25 mouse cellular contexts compared by ENCODE assay signal in the genomic region with DNA sequence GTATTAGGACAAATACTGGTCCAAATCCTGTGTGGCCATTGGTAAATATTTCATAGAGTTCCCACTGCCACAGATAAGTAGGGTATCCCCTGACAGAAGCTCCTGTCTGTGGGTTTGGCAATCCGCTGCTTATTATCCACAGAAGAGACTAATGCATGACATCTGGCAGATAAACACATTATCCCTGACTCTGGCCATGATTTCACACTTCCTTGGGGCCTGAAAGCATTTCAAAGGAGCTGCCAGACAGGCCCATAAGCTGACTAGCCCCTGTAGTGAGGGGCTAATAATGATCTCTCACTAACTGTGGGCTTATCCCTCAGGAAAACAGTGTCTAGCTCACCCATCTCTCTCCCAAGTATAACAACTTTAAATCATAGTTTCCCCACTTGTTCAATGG. TPM values are rescaled to one million over a fixed set of nuclear protein-coding genes. Genes with fewer than 3 reads are reported as not detected.
A peak's percentile ranks its signal among the peaks of the same experiment; 100 is the strongest.
DNase-seq lines count a peak whose midpoint lies in the region; ATAC-seq and TF ChIP-seq lines count a peak whose summit lies in the region.
"Had no signal": no experiment of that assay in that cellular context is flagged by ENCODE, and none has a peak within 500 bp of the region (broad histone marks: within the 10 kb centered on the region; RNA-seq: fewer than 3 reads in every experiment).

No protein-coding gene starts in this region.

- intact Hi-C loops in gastrocnemius, adult 2 months (cut with DNase I): no loop called here

- H3K9me3 ChIP-seq in embryonic facial prominence, embryonic 14.5 days (ENCODE audit: control insufficient read depth, low read length): no peaks in the 10 kb centered on the region
- H3K9me3 ChIP-seq in embryonic facial prominence, embryonic 10.5 days: no peaks in the 10 kb centered on the region
- H3K9me3 ChIP-seq in limb, embryonic 15.5 days: no peaks in the 10 kb centered on the region
- H3K9me3 ChIP-seq in limb, embryonic 10.5 days (replicated peaks): no peaks in the 10 kb centered on the region
- no peaks in the 10 kb centered on the region for H3K9me3 ChIP-seq in embryonic facial prominence, embryonic 15.5 days (replicated peaks)
- H3K9me3 ChIP-seq in midbrain, postnatal 0 days (ENCODE audit: low read length): no peaks in the 10 kb centered on the region
- H3K9me3 ChIP-seq: heart, embryonic 13.5 days; neural tube, embryonic 15.5 days; stomach, embryonic 15.5 days had no signal

- peak; percentile 24 for DNase-seq in embryonic facial prominence, embryonic 14.5 days (ENCODE audit: low spot score)
- no peak for DNase-seq in embryonic facial prominence, embryonic 10.5 days (ENCODE audit: low spot score)
- no peak for DNase-seq in limb, embryonic 10.5 days (ENCODE audit: low spot score)
- DNase-seq in midbrain, postnatal 0 days (ENCODE audit: low spot score): peak; percentile 64
- no peak for DNase-seq in gastrocnemius, adult 2 months
- DNase-seq: cerebellum, adult 11 months; gastrocnemius, postnatal 14 days; kidney, adult 8-10 months; layer of hippocampus, postnatal 36 days; liver had no signal

- H3K36me3 ChIP-seq in embryonic facial prominence, embryonic 14.5 days (ENCODE audit: control insufficient read depth, insufficient read depth, low read length): no peaks in the 10 kb centered on the region
- no peaks in the 10 kb centered on the region for H3K36me3 ChIP-seq in embryonic facial prominence, embryonic 10.5 days (replicated peaks)
- no peaks in the 10 kb centered on the region for H3K36me3 ChIP-seq in limb, embryonic 15.5 days
- no peaks in the 10 kb centered on the region for H3K36me3 ChIP-seq in limb, embryonic 10.5 days
- no peaks in the 10 kb centered on the region for H3K36me3 ChIP-seq in embryonic facial prominence, embryonic 15.5 days
- no peaks in the 10 kb centered on the region for H3K36me3 ChIP-seq in midbrain, postnatal 0 days (ENCODE audit: insufficient read depth, low read length)
- H3K36me3 ChIP-seq: heart, embryonic 13.5 days; neural tube, embryonic 15.5 days; stomach, embryonic 15.5 days had no signal

- H3K4me3 ChIP-seq in embryonic facial prominence, embryonic 14.5 days (ENCODE audit: low read depth, low read length): no peak overlapping the region
- H3K4me3 ChIP-seq in embryonic facial prominence, embryonic 10.5 days: no peak overlapping the region
- no peak overlapping the region for H3K4me3 ChIP-seq in limb, embryonic 15.5 days
- no peak overlapping the region for H3K4me3 ChIP-seq in limb, embryonic 10.5 days
- H3K4me3 ChIP-seq in embryonic facial prominence, embryonic 15.5 days (replicated peaks): peak overlapping the region; percentile 7; the same call in 1 of the 2 replicates
- H3K4me3 ChIP-seq in midbrain, postnatal 0 days (ENCODE audit: low read depth, low read length): no peak overlapping the region
- no peak overlapping the region for H3K4me3 ChIP-seq in gastrocnemius, adult 2 months
- H3K4me3 ChIP-seq: erythroblast, embryonic 14.5 days; heart, embryonic 13.5 days; layer of hippocampus, adult 2 months; neural tube, embryonic 15.5 days; stomach, embryonic 15.5 days had no signal

- no peak overlapping the region; the same call in 1 of the 2 replicates for H3K27ac ChIP-seq in embryonic facial prominence, embryonic 14.5 days (replicated peaks; ENCODE audit: low read depth, low read length)
- no peak overlapping the region for H3K27ac ChIP-seq in embryonic facial prominence, embryonic 10.5 days (replicated peaks)
- 0 out of 2 replicates have a peak overlapping the region, but pooled peaks have one; percentile 47 for H3K27ac ChIP-seq in limb, embryonic 15.5 days
- H3K27ac ChIP-seq in limb, embryonic 10.5 days: no peak overlapping the region
- no peak overlapping the region for H3K27ac ChIP-seq in embryonic facial prominence, embryonic 15.5 days (replicated peaks)
- H3K27ac ChIP-seq in midbrain, postnatal 0 days (ENCODE audit: low read depth, low read length): no peak overlapping the region
- no peak overlapping the region for H3K27ac ChIP-seq in gastrocnemius, adult 2 months
- H3K27ac ChIP-seq: heart, embryonic 13.5 days; layer of hippocampus, adult 2 months; neural tube, embryonic 15.5 days; stomach, embryonic 15.5 days had no signal

- H3K9ac ChIP-seq in embryonic facial prominence, embryonic 14.5 days (ENCODE audit: low read depth, low read length): no peak overlapping the region
- no peak overlapping the region for H3K9ac ChIP-seq in limb, embryonic 15.5 days
- no peak overlapping the region for H3K9ac ChIP-seq in embryonic facial prominence, embryonic 15.5 days
- no peak overlapping the region for H3K9ac ChIP-seq in midbrain, postnatal 0 days (replicated peaks; ENCODE audit: low read length, poor library complexity, severe bottlenecking)
- H3K9ac ChIP-seq: heart, embryonic 13.5 days; neural tube, embryonic 15.5 days; stomach, embryonic 15.5 days had no signal

- TF ChIP-seq CTCF in midbrain, postnatal 0 days (IDR thresholded peaks at IDR 0.05): no peak
- no peak for TF ChIP-seq CTCF in gastrocnemius, adult 2 months (IDR thresholded peaks at IDR 0.05)

- peak; percentile 9; the same call in 1 of the 2 replicates for ATAC-seq in embryonic facial prominence, embryonic 14.5 days (ENCODE audit: low read depth)
- ATAC-seq in limb, embryonic 15.5 days (ENCODE audit: insufficient number of reproducible peaks, low FRiP score, low TSS enrichment, low read depth): no peak
- ATAC-seq in embryonic facial prominence, embryonic 15.5 days (ENCODE audit: insufficient number of reproducible peaks, low FRiP score, low TSS enrichment, low read depth): no peak
- ATAC-seq in midbrain, postnatal 0 days (ENCODE audit: low FRiP score): no peak
- ATAC-seq: CD4-positive, CD25-positive, alpha-beta regulatory T cell, adult 4 months had no signal

- 19% methylated on average over 1 of the region's 1 CpGs for WGBS in embryonic facial prominence, embryonic 14.5 days
- 62% methylated on average over 1 of the region's 1 CpGs for WGBS in embryonic facial prominence, embryonic 10.5 days
- WGBS in limb, embryonic 15.5 days: 51% methylated on average over 1 of the region's 1 CpGs
- 61% methylated on average over 1 of the region's 1 CpGs for WGBS in limb, embryonic 10.5 days
- WGBS in embryonic facial prominence, embryonic 15.5 days: 26% methylated on average over 1 of the region's 1 CpGs
- WGBS in midbrain, postnatal 0 days: 34% methylated on average over 1 of the region's 1 CpGs

- H3K4me2 ChIP-seq in embryonic facial prominence, embryonic 14.5 days (ENCODE audit: low read depth, low read length): no peak overlapping the region
- no peak overlapping the region for H3K4me2 ChIP-seq in limb, embryonic 15.5 days
- no peak overlapping the region for H3K4me2 ChIP-seq in embryonic facial prominence, embryonic 15.5 days (replicated peaks)
- no peak overlapping the region for H3K4me2 ChIP-seq in midbrain, postnatal 0 days (ENCODE audit: low read depth, low read length, poor library complexity, severe bottlenecking)
- H3K4me2 ChIP-seq: heart, embryonic 13.5 days; neural tube, embryonic 15.5 days; stomach, embryonic 15.5 days had no signal

- no peaks in the 10 kb centered on the region for H3K4me1 ChIP-seq in embryonic facial prominence, embryonic 14.5 days (ENCODE audit: control insufficient read depth, insufficient read depth, low read length)
- no peaks in the 10 kb centered on the region for H3K4me1 ChIP-seq in embryonic facial prominence, embryonic 10.5 days
- no peaks in the 10 kb centered on the region for H3K4me1 ChIP-seq in limb, embryonic 15.5 days
- no peaks in the 10 kb centered on the region for H3K4me1 ChIP-seq in limb, embryonic 10.5 days
- no peaks in the 10 kb centered on the region for H3K4me1 ChIP-seq in embryonic facial prominence, embryonic 15.5 days
- H3K4me1 ChIP-seq in midbrain, postnatal 0 days (ENCODE audit: insufficient read depth, low read length): no peaks in the 10 kb centered on the region
- H3K4me1 ChIP-seq: neural tube, embryonic 15.5 days; stomach, embryonic 15.5 days had no signal

- H3K27me3 ChIP-seq in embryonic facial prominence, embryonic 14.5 days (replicated peaks; ENCODE audit: control insufficient read depth, insufficient read depth, low read length): no peaks in the 10 kb centered on the region
- H3K27me3 ChIP-seq in embryonic facial prominence, embryonic 10.5 days (replicated peaks; ENCODE audit: low read depth, poor library complexity, severe bottlenecking): no peaks in the 10 kb centered on the region
- H3K27me3 ChIP-seq in limb, embryonic 15.5 days: no peaks in the 10 kb centered on the region
- no peaks in the 10 kb centered on the region for H3K27me3 ChIP-seq in limb, embryonic 10.5 days (ENCODE audit: low read depth, poor library complexity, severe bottlenecking)
- no peaks in the 10 kb centered on the region for H3K27me3 ChIP-seq in embryonic facial prominence, embryonic 15.5 days
- no peaks in the 10 kb centered on the region for H3K27me3 ChIP-seq in midbrain, postnatal 0 days (ENCODE audit: insufficient read depth, low read length)
- H3K27me3 ChIP-seq: heart, embryonic 13.5 days; neural tube, embryonic 15.5 days; stomach, embryonic 15.5 days had no signal

RNA-seq across cellular contexts. Expression of a gene that starts 0.7 kb away (rescaled TPM):
- 20.3 and 26.2 TPM in 2 replicates for polyA plus RNA-seq in embryonic facial prominence, embryonic 14.5 days (2014; fragmentation: Nextera tagmentation; extraction: Ambion mirVana)
- 0.11 TPM in 1 of 2 replicates, not detected in the other for polyA plus RNA-seq in embryonic facial prominence, embryonic 10.5 days (2016; fragmentation: Nextera tagmentation; extraction: Ambion mirVana)
- polyA plus RNA-seq in limb, embryonic 15.5 days (2015; fragmentation: Nextera tagmentation; extraction: Ambion mirVana): 199 and 218 TPM in 2 replicates
- not detected in 2 replicates for polyA plus RNA-seq in limb, embryonic 10.5 days (2016; fragmentation: Nextera tagmentation; extraction: Ambion mirVana)
- polyA plus RNA-seq in embryonic facial prominence, embryonic 15.5 days (2015; fragmentation: Nextera tagmentation; extraction: Ambion mirVana): 91.2 and 99.8 TPM in 2 replicates
- total RNA-seq in midbrain, postnatal 0 days (2014; rRNA removed): 0.16 TPM in 1 of 2 replicates, not detected in the other
- polyA plus RNA-seq in midbrain, postnatal 0 days (2015; fragmentation: Nextera tagmentation; extraction: Ambion mirVana): not detected in 2 replicates
- total RNA-seq in gastrocnemius, adult 2 months (2021): not detected
- total RNA-seq: adrenal gland, postnatal 14 days; heart, adult 18-20 months; heart, postnatal 25 days; layer of hippocampus, adult 2 months; layer of hippocampus, postnatal 36 days; left cerebral cortex, postnatal 14 days; megakaryocyte, adult 5-6 weeks had no signal
- polyA plus RNA-seq: CD4-positive, CD25-positive, alpha-beta regulatory T cell, adult 4 months; erythroblast, embryonic 14.5 days; heart, embryonic 13.5 days; liver, embryonic 16.5 days had no signal

RNA-seq across cellular contexts. Expression of a gene that starts 19.7 kb away (rescaled TPM):
- polyA plus RNA-seq in embryonic facial prominence, embryonic 14.5 days (2014; fragmentation: Nextera tagmentation; extraction: Ambion mirVana): 2.1 and 2.9 TPM in 2 replicates
- 0.30 and 0.31 TPM in 2 replicates for polyA plus RNA-seq in embryonic facial prominence, embryonic 10.5 days (2016; fragmentation: Nextera tagmentation; extraction: Ambion mirVana)
- polyA plus RNA-seq in limb, embryonic 15.5 days (2015; fragmentation: Nextera tagmentation; extraction: Ambion mirVana): 1.8 and 2.4 TPM in 2 replicates
- 0.15 and 0.54 TPM in 2 replicates for polyA plus RNA-seq in limb, embryonic 10.5 days (2016; fragmentation: Nextera tagmentation; extraction: Ambion mirVana)
- 2.5 and 3.3 TPM in 2 replicates for polyA plus RNA-seq in embryonic facial prominence, embryonic 15.5 days (2015; fragmentation: Nextera tagmentation; extraction: Ambion mirVana)
- total RNA-seq in midbrain, postnatal 0 days (2014; rRNA removed): 1.7 and 2.8 TPM in 2 replicates
- polyA plus RNA-seq in midbrain, postnatal 0 days (2015; fragmentation: Nextera tagmentation; extraction: Ambion mirVana): 1.7 and 2.2 TPM in 2 replicates
- total RNA-seq in gastrocnemius, adult 2 months (2021): not detected
- total RNA-seq: ES-E14; heart, postnatal 25 days; layer of hippocampus, postnatal 36 days; megakaryocyte, adult 5-6 weeks had no signal
- polyA plus RNA-seq: CD4-positive, CD25-positive, alpha-beta regulatory T cell, adult 4 months; erythroblast, embryonic 14.5 days; liver, embryonic 16.5 days had no signal

RNA-seq across cellular contexts. Expression of a gene that starts 30.0 kb away (rescaled TPM):
- polyA plus RNA-seq in embryonic facial prominence, embryonic 14.5 days (2014; fragmentation: Nextera tagmentation; extraction: Ambion mirVana): 2.5 and 2.8 TPM in 2 replicates
- polyA plus RNA-seq in embryonic facial prominence, embryonic 10.5 days (2016; fragmentation: Nextera tagmentation; extraction: Ambion mirVana): 0.21 and 0.29 TPM in 2 replicates
- polyA plus RNA-seq in limb, embryonic 15.5 days (2015; fragmentation: Nextera tagmentation; extraction: Ambion mirVana): 2.3 and 2.9 TPM in 2 replicates
- 0.15 TPM in 1 of 2 replicates, not detected in the other for polyA plus RNA-seq in limb, embryonic 10.5 days (2016; fragmentation: Nextera tagmentation; extraction: Ambion mirVana)
- polyA plus RNA-seq in embryonic facial prominence, embryonic 15.5 days (2015; fragmentation: Nextera tagmentation; extraction: Ambion mirVana): 3.6 and 4.2 TPM in 2 replicates
- 0.42 and 0.60 TPM in 2 replicates for total RNA-seq in midbrain, postnatal 0 days (2014; rRNA removed)
- 0.12 and 0.25 TPM in 2 replicates for polyA plus RNA-seq in midbrain, postnatal 0 days (2015; fragmentation: Nextera tagmentation; extraction: Ambion mirVana)
- 10 to 100 TPM; 97.8 to 99.7 TPM for total RNA-seq in gastrocnemius, adult 2 months (2021)
- total RNA-seq: ES-E14 had no signal
- polyA plus RNA-seq: erythroblast, embryonic 14.5 days had no signal

RNA-seq across cellular contexts. Expression of a gene that starts 32.7 kb away (rescaled TPM):
- 12.2 and 14.9 TPM in 2 replicates for polyA plus RNA-seq in embryonic facial prominence, embryonic 14.5 days (2014; fragmentation: Nextera tagmentation; extraction: Ambion mirVana)
- polyA plus RNA-seq in embryonic facial prominence, embryonic 10.5 days (2016; fragmentation: Nextera tagmentation; extraction: Ambion mirVana): 8.3 TPM in 2 replicates
- 10.6 and 10.8 TPM in 2 replicates for polyA plus RNA-seq in limb, embryonic 15.5 days (2015; fragmentation: Nextera tagmentation; extraction: Ambion mirVana)
- polyA plus RNA-seq in limb, embryonic 10.5 days (2016; fragmentation: Nextera tagmentation; extraction: Ambion mirVana): 7.2 and 7.7 TPM in 2 replicates
- 10.1 and 11.2 TPM in 2 replicates for polyA plus RNA-seq in embryonic facial prominence, embryonic 15.5 days (2015; fragmentation: Nextera tagmentation; extraction: Ambion mirVana)
- total RNA-seq in midbrain, postnatal 0 days (2014; rRNA removed): 28.7 and 32.7 TPM in 2 replicates
- polyA plus RNA-seq in midbrain, postnatal 0 days (2015; fragmentation: Nextera tagmentation; extraction: Ambion mirVana): 72.9 and 73.0 TPM in 2 replicates
- 10 to 100 TPM in 1 of 2 experiments, 1 to 10 TPM in 1; 7.5 to 10.8 TPM for total RNA-seq in gastrocnemius, adult 2 months (2021)
- polyA plus RNA-seq: erythroblast, embryonic 14.5 days had no signal

RNA-seq across cellular contexts. Expression of a gene that starts 55.8 kb away (rescaled TPM):
- 0.07 and 0.08 TPM in 2 replicates for polyA plus RNA-seq in embryonic facial prominence, embryonic 14.5 days (2014; fragmentation: Nextera tagmentation; extraction: Ambion mirVana)
- polyA plus RNA-seq in embryonic facial prominence, embryonic 10.5 days (2016; fragmentation: Nextera tagmentation; extraction: Ambion mirVana): 0.07 and 0.28 TPM in 2 replicates
- polyA plus RNA-seq in limb, embryonic 15.5 days (2015; fragmentation: Nextera tagmentation; extraction: Ambion mirVana): 0.09 and 0.14 TPM in 2 replicates
- polyA plus RNA-seq in limb, embryonic 10.5 days (2016; fragmentation: Nextera tagmentation; extraction: Ambion mirVana): not detected in 2 replicates
- 0.24 TPM in 2 replicates for polyA plus RNA-seq in embryonic facial prominence, embryonic 15.5 days (2015; fragmentation: Nextera tagmentation; extraction: Ambion mirVana)
- total RNA-seq in midbrain, postnatal 0 days (2014; rRNA removed): 1.6 and 1.8 TPM in 2 replicates
- 1.5 TPM in 2 replicates for polyA plus RNA-seq in midbrain, postnatal 0 days (2015; fragmentation: Nextera tagmentation; extraction: Ambion mirVana)
- total RNA-seq in gastrocnemius, adult 2 months (2021): under 1 TPM; 0.31 to 0.39 TPM
- total RNA-seq: ES-E14; megakaryocyte, adult 5-6 weeks had no signal
- polyA plus RNA-seq: erythroblast, embryonic 14.5 days had no signal

Comparison
In these comparisons a context has a peak if more than half of its experiments do, and no peak if none do; other contexts are left out.
1. DNase-seq: peak in embryonic facial prominence, embryonic 14.5 days (single experiment) and midbrain, postnatal 0 days (single experiment); none in embryonic facial prominence, embryonic 10.5 days (single experiment), limb, embryonic 10.5 days (single experiment) and gastrocnemius, adult 2 months (single experiment).
2. RNA of a gene that starts 0.7 kb away (polyA plus RNA-seq): 199 to 218 TPM in limb, embryonic 15.5 days, 91.2 to 99.8 TPM in embryonic facial prominence, embryonic 15.5 days and 20.3 to 26.2 TPM in embryonic facial prominence, embryonic 14.5 days; 0.11 TPM in embryonic facial prominence, embryonic 10.5 days, not detected in limb, embryonic 10.5 days and not detected in midbrain, postnatal 0 days; every median in the first group is over 10 times any median in the second.